Mouse (Mus musculus) T-helper 17 cell (primary cell): ENCODE results near the gene Mpz.

ENCODE experiments used
- in situ Hi-C, 2 experiments: fragments of 300-600 bp; cut with MboI, MseI; formaldehyde crosslinking; loops; 1 replicate in 1 of 2; 2 replicates in 1 of 2; pipeline ENCODE4 v1.15.1; 2025; ENCODE audit warnings: high pct_unique_total_duplicates in 2 of 2

Mpz gene

GRCm38 (mm10) chr1:171149974-171150760 lies at the start of gene Mpz, which contains the start of gene Sdhc:
Gene Mpz (plus strand): TSS chr1:171150711.
Gene Sdhc (minus strand): TSS chr1:171150603.
- in situ Hi-C loops: no loop called here

DNA sequence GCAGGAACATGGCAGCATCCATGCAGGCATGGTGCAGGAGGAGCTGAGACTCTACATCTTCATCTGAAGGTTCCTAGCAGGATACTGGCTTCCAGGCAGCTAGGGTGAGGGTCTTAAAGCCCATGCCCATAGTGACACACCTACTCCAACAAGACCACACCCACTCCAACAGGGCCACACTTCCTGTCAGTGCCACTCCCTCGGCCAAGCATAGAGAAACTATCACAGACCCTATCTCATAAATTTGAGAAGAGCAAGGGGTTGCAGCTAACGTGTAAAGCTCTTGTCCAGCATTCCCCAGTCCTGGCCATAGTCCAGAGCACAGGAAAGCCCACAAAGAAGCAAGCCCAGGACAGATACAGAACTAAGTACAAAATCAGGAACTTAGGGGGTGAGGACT lies 49.5 kb upstream of the Mpz start:
- in situ Hi-C loops: loop anchor here in 1 of 2 experiments (5.0 kb wide), 1 partner anchor 34 kb away; no protein-coding TSS in a partner anchor

DNA sequence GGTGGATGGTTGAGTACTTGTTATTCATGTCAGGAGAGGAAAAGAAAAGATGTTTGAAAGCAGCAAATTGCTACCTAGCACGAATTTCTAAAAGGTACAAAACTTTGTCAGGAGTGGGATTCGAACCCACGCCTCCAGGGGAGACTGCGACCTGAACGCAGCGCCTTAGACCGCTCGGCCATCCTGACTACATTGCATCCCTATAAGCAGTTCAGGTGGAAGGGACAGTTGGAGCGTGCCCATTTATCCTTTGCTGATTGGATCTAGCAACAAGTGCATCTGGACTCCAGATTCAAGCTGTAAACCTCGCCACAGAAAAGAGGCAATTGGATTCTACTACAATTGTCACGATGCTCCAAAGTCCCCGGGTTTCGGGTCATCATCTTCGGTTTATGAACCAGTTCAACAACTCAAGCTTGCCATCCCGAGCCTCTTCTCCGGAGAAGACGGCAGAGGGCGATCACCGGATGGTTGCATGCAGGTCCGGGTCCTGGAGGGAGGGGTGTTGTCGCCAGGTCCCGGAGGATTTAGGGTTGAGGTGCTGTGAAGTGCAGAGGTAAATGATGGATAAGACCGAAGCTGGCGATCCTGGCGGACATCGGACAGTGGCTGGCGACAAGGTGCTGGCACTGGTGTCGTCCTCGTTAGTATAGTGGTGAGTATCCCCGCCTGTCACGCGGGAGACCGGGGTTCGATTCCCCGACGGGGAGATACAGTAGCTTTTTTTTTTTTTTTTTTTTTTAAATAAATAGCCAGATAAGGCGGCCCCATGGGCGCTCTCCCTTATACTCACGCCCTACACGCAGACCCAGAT lies 48.6 kb upstream of the Mpz start:
- in situ Hi-C loops: loop anchor here in 1 of 2 experiments (5.0 kb wide), 1 partner anchor 35 kb away; no protein-coding TSS in a partner anchor

GRCm38 (mm10) chr1:171102547-171103177 lies 47.8 kb upstream of the Mpz start:
- in situ Hi-C loops: loop anchor here in 1 of 2 experiments (5.0 kb wide), 1 partner anchor 35 kb away; no protein-coding TSS in a partner anchor

DNA sequence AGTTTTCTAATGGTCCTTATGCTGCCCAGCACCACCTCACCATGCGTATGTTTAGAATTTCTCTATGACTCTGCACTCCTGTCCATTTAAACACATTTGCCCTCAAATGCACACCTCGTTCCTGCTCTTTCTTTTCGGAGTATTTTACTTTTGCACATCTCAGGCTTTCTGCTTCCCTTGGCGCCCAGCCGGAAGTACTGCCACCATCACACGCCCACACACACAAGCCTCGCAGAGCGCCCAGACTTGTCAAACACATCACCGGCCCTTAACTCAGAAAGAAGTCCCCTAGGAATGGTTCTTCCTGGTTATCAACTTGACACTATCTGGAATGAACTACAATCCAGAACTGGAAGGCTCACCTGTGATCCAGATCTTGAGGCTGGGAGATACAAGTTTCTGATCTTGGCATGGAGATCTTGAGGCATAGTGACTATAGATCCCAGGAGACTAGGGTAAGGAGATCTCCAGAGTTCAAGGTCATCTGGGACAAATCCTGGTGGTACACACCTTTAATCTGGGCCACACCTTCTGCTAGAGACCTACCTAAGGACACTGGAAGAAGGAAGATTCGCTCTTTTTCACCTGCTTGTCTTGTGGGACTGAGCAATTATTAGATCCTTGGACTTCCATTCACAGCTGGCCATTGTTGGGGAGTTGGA lies 47.2 kb upstream of the Mpz start:
- in situ Hi-C loops: loop anchor here in 1 of 2 experiments (5.0 kb wide), 1 partner anchor 36 kb away; no protein-coding TSS in a partner anchor

- in situ Hi-C loops: no loop called here
Observed at GRCm38 (mm10) chr1:171105226-171105625, 45.3 kb upstream of the Mpz start.

DNA sequence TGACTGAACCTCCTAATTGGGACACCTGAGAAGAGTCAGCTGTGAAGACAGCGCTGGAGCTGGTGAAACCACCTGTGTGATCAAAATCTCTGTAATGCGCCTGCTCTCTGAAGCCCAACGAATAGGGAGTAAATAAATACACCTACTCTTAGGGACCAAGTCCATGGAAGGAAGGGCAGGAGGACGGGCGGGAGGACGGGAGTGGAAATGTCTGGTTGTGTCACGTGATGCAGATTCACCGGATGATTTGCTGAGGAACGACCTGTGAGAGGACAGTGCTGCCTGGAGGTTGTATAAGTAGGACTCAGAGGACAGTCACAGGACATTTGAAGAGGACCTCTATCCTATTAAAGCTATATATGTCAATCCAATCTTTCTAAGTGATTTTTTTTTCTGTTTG lies 40.9 kb upstream of the Mpz start:
- in situ Hi-C loops: loop anchor here in 1 of 2 experiments (10.0 kb wide), 1 partner anchor 145 kb away; the partner anchor contains the start of genes Adamts4 and Ndufs2

DNA sequence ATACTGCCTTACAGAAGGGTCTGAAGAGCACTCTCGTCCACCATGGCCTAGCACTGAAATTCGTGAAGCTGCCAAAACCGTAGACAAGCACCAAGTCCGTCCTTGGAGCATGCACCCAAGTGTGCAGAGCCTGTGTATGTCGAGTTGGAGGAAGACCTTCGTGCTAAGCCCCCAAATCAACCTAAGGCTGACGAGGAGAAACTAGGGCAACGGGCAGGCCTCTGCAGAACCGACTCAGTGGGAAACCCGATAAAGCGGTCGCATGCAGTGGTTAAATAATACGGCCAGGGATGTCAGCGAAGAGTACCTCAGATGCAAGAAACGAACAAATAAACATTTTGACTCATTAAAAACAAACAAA lies 39.9 kb upstream of the Mpz start:
- in situ Hi-C loops: loop anchor here in 1 of 2 experiments (10.0 kb wide), 1 partner anchor 144 kb away; the partner anchor contains the start of genes Adamts4 and Ndufs2

GRCm38 (mm10) chr1:171111020-171111780 lies 39.3 kb upstream of the Mpz start:
- in situ Hi-C loops: loop anchor here in 1 of 2 experiments (10.0 kb wide), 1 partner anchor 144 kb away; the partner anchor contains the start of genes Adamts4 and Ndufs2

DNA sequence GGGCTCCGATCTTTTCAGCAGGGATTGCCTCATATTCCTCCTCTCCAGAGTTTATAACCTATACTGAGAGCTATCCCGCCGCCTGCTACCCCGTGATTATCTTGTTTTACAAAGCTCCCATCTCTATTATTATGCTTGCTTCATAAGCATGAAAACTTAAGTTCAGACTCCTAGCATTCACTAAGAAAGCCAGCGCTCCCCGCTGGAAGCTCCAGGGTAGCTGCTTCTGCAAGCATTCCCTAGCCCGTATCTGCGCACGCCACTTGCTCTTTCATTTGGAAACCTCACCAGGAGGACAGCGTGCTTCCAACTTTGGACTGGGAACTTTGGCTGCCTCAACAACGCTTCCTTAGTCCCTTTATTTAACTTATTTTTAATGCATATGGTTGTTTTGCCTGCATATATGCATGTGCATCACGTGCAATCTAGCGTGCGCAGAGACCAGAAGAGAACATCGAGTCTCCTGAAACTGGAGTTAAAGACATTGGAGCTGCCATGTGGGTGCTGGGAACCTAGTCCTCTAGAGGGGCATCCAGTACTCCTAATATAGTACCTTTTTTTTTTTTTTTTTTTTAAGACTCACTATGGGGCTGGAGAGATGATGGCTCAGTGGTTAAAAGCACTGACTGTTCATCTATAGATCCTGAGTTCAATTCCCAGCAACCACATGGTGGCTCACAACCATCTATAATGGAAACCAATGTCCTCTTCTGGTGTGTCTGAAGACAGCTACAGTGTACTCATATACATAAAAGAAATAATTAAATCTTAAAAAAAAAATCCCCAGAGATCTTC lies 38.5 kb upstream of the Mpz start:
- in situ Hi-C loops: loop anchor here in 1 of 2 experiments (10.0 kb wide), 1 partner anchor 143 kb away; the partner anchor contains the start of genes Adamts4 and Ndufs2

GRCm38 (mm10) chr1:171112986-171113385 lies 37.5 kb upstream of the Mpz start:
- in situ Hi-C loops: loop anchor here in 1 of 2 experiments (10.0 kb wide), 1 partner anchor 142 kb away; the partner anchor contains the start of genes Adamts4 and Ndufs2

- in situ Hi-C loops: loop anchor here in 1 of 2 experiments (10.0 kb wide), 1 partner anchor 141 kb away; the partner anchor contains the start of genes Adamts4 and Ndufs2
Observed at GRCm38 (mm10) chr1:171113873-171114299, 36.6 kb upstream of the Mpz start, which contains the start of gene Cfap126. Gene Cfap126 (plus strand): TSS chr1:171113918.

GRCm38 (mm10) chr1:171116280-171116679 lies 34.2 kb upstream of the Mpz start:
- in situ Hi-C loops: loop anchor here in 1 of 2 experiments (5.0 to 10.0 kb wide), 2 partner anchors 106 to 139 kb away; partner anchors contain the start of genes Adamts4, Ndufs2 and Tomm40l

DNA sequence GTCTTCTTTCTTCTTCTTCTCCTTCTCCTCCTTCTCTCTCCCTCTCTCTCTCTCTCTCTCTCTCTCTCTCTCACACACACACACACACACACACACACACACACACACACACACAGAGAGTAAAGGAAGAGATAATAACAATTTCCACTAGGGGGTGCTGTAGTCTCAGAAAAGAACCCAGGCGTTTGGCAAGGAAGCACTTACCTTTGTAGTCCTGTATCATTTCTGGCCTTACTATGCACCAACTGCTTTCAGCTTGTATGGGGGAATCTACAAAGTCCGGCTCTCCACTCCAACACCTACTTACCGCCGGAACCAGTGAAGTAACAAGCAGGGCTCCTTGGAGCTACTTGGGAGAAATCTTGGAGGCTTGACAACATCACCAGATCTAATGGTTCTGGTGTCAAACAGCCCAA lies 32.2 kb upstream of the Mpz start:
- in situ Hi-C loops: loop anchor here in 1 of 2 experiments (5.0 to 10.0 kb wide), 2 partner anchors 104 to 137 kb away; partner anchors contain the start of genes Adamts4, Ndufs2 and Tomm40l

GRCm38 (mm10) chr1:171118996-171119395 lies 31.5 kb upstream of the Mpz start:
- in situ Hi-C loops: loop anchor here in 1 of 2 experiments (5.0 to 10.0 kb wide), 2 partner anchors 103 to 136 kb away; partner anchors contain the start of genes Adamts4, Ndufs2 and Tomm40l

DNA sequence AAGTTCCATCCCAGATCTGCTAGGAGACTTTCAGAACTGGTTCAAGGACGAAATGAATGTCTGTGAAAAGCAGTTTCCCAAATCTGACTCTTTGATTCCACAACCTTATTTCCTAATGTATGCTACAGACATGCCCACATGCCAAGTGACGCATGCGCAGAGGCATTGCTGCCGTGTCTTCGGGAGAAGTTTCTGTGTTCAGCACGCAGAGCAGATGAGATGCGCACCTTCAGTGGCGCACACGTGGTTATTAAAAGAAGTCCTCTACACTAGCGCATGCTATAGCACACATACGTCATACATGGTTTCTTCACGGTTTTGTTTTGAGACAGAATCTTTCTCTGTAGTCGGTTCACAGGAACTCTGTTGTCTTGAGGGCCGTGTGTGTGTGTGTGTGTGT lies 31.1 kb upstream of the Mpz start:
- in situ Hi-C loops: loop anchor here in 1 of 2 experiments (5.0 to 10.0 kb wide), 2 partner anchors 103 to 135 kb away; partner anchors contain the start of genes Adamts4, Ndufs2 and Tomm40l

DNA sequence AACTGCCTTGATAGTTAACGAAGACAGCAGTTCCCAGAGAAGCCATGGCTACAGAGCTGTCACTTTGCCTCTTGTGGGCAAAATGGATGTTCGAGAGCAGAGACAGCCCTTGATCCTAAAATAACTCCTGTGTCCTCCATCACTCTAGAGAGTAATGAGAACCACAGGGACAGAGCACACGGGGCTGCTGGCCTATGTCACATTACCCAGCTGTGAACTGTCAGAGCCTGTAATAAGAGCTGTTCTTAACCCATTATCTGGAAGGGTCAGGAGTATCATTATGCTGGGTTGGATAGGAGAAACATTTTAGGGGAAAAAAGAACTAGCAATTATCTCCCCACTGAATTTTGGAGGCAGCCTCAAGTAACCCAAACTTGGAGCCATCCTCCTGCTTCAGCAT lies 29.6 kb upstream of the Mpz start:
- in situ Hi-C loops: loop anchor here in 1 of 2 experiments (5.0 kb wide), 1 partner anchor 96 kb away; no protein-coding TSS in a partner anchor

- in situ Hi-C loops: loop anchor here in 1 of 2 experiments (5.0 kb wide), 1 partner anchor 95 kb away; no protein-coding TSS in a partner anchor
Observed at GRCm38 (mm10) chr1:171121839-171122238, 28.7 kb upstream of the Mpz start.
